Mouse (Mus musculus) myocyte (in vitro differentiated cells): ENCODE results near the gene Preb. TPM values are rescaled to one million over a fixed set of nuclear protein-coding genes. Genes with fewer than 3 reads are reported as not detected.

Experiments
- H3K27me3 ChIP-seq: one replicate; pipeline ENCODE4 v1.6.1; 2011; ENCODE audit not compliant: control insufficient read depth, insufficient read depth, insufficient read length
- H3K36me3 ChIP-seq: one replicate; pipeline ENCODE4 v1.6.1; 2011; ENCODE audit not compliant: control insufficient read depth, insufficient read depth
- H3K4me2 ChIP-seq: one replicate; pipeline ENCODE4 v1.6.1; 2011; ENCODE audit warnings: low read depth, control low read depth
- H3K4me3 ChIP-seq: one replicate; pipeline ENCODE4 v1.5.1; 2011; ENCODE audit warnings: mild to moderate bottlenecking, control low read depth, moderate library complexity
- H3K79me2 ChIP-seq: one replicate; pipeline ENCODE4 v1.6.1; 2011; ENCODE audit not compliant: control insufficient read depth, insufficient read depth
- H3ac ChIP-seq: one replicate; pipeline ENCODE4 v1.6.1; 2011; ENCODE audit not compliant: control insufficient read depth, insufficient read length
- CEBPB ChIP-seq: IDR thresholded peaks from 2 replicates; pipeline ENCODE4 v1.6.1; 2011; ENCODE audit warnings: mild to moderate bottlenecking, moderate library complexity; ENCODE audit not compliant: poor library complexity, insufficient read depth, severe bottlenecking
- E2F4 ChIP-seq: IDR thresholded peaks from one replicate; pipeline ENCODE4 v1.6.1; 2011; ENCODE audit warnings: mild to moderate bottlenecking, control low read depth, moderate library complexity; ENCODE audit not compliant: insufficient read depth
- MYOD1 ChIP-seq, 3 experiments: IDR thresholded peaks; one replicate each; pipeline ENCODE4 v1.6.1; 2011; ENCODE audit warnings: control low read depth in 2 of 3, low read depth in 2 of 3, mild to moderate bottlenecking in 2 of 3, moderate library complexity in 1 of 3; ENCODE audit not compliant: insufficient read length in 2 of 3, control insufficient read depth in 1 of 3
- MYOG ChIP-seq, 3 experiments: IDR thresholded peaks; one replicate each; pipeline ENCODE4 v1.6.1; 2011; ENCODE audit warnings: control low read depth in 2 of 3, low read depth in 2 of 3, mild to moderate bottlenecking in 2 of 3; ENCODE audit not compliant: insufficient read length in 2 of 3, control insufficient read depth in 1 of 3, insufficient read depth in 1 of 3
- POLR2A ChIP-seq: IDR thresholded peaks from one replicate; pipeline ENCODE4 v1.6.1; 2011; ENCODE audit warnings: low read depth, mild to moderate bottlenecking, control low read depth, moderate library complexity; ENCODE audit not compliant: insufficient read length
- POLR2AphosphoS2 ChIP-seq: IDR thresholded peaks from one replicate; pipeline ENCODE4 v1.6.1; 2011; ENCODE audit warnings: low read depth, control low read depth; ENCODE audit not compliant: insufficient read length
- REST ChIP-seq: IDR thresholded peaks from one replicate; pipeline ENCODE4 v1.6.1; 2011; ENCODE audit warnings: mild to moderate bottlenecking, control low read depth, moderate library complexity; ENCODE audit not compliant: insufficient read depth, insufficient read length
- SRF ChIP-seq: IDR thresholded peaks from one replicate; pipeline ENCODE4 v1.6.1; 2011; ENCODE audit warnings: low read depth; ENCODE audit not compliant: control insufficient read depth, insufficient read length
- TCF12 ChIP-seq: IDR thresholded peaks from one replicate; pipeline ENCODE4 v1.6.1; 2011; ENCODE audit warnings: mild to moderate bottlenecking, control low read depth; ENCODE audit not compliant: poor library complexity, insufficient read depth, severe bottlenecking
- TCF3 ChIP-seq: IDR thresholded peaks from one replicate; pipeline ENCODE4 v1.6.1; 2011; ENCODE audit warnings: low read depth, control low read depth; ENCODE audit not compliant: insufficient read length
- USF1 ChIP-seq: IDR thresholded peaks from one replicate; pipeline ENCODE4 v1.6.1; 2011; ENCODE audit warnings: low read depth, mild to moderate bottlenecking, control low read depth, moderate library complexity
- polyA plus RNA-seq: library from polyadenylated mRNA; unstranded; fragments of >200 nt; fragmentation: generic; extraction: Trizol; gene quantifications from one replicate; pipeline ENCODE4 v1.2.1, GENCODE M21; 2012; ENCODE audit warnings: missing spikeins

Gene Preb
- polyA plus RNA-seq, 1 experiment: 158 TPM

DNA sequence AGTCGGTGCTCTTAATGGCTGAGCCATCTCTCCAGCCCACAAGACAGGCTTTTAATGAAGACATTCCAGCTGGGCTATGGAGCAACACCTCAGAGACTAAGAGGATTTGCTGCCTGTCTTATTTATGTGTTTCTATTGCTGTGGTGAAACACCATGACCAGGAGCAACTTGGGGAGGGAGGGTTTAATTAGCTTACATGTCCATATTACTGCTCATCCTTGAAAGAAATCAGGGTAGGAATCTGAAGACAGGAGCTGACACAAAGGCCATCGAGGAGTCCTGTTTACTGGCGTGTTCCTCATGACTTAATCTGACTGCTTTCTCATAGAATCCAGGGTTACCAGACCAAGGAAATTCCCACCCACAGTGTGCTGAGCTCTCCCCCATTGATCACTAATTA lies 3.8 kb upstream of the Preb start:
- peaks cover 10% of the 10 kb centered on the region for H3K79me2 ChIP-seq
- no peak overlapping the region for H3ac ChIP-seq
- no peak overlapping the region for H3K4me3 ChIP-seq
- H3K27me3 ChIP-seq: no peaks in the 10 kb centered on the region
- no peak overlapping the region for H3K4me2 ChIP-seq
- H3K36me3 ChIP-seq: no peaks in the 10 kb centered on the region
- no peak for TF ChIP-seq SRF
- TF ChIP-seq MYOG (IDR thresholded peaks at IDR 0.05; ENCODE audit: control insufficient read depth in 1 of 3, insufficient read depth in 1 of 3, insufficient read length in 2 of 3, low read depth in 2 of 3): no peak
- no peak for TF ChIP-seq TCF3
- TF ChIP-seq TCF12: no peak
- TF ChIP-seq REST: no peak
- TF ChIP-seq POLR2A: no peak

- Histone ChIP-seq H3K4me2 (peak overlapping the region; percentile 94), H3ac (no peak overlapping the region), H3K36me3 (peaks cover 10% of the 10 kb centered on the region), H3K27me3 (no peaks in the 10 kb centered on the region), H3K79me2 (peaks cover 24% of the 10 kb centered on the region), H3K4me3 (no peak overlapping the region)
- TF ChIP-seq POLR2A (no peak), CEBPB (no peak), TCF12 (peak; percentile 30), MYOD1 (IDR thresholded peaks at IDR 0.05; ENCODE audit: control insufficient read depth in 1 of 3, insufficient read length in 2 of 3, low read depth in 2 of 3) (peak in 2 of 3 experiments; percentile 12 to 67), TCF3 (no peak)
Observed at GRCm38 (mm10) chr5:30961545-30962505, 1.7 kb upstream of the Preb start.

DNA sequence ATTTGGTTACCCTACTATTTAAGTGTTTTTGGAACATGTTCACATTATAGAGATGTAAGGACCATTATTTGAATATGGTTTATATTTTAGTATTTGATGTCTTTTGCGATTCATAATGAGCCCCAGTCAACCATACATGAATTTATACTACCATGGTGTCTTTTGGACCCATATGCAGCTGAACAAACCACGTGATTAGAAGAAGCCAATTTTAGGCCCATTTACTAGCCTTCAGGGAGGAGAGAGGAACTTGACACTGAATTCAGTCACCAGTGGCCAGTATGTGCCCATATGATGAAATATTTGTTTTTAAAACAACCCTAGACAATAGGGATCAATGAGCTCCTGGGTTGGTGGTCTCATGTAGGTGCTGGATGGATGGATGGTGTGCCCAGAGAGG lies 653 bp upstream of the Preb start:
- Histone ChIP-seq H3K79me2 (peaks cover 24% of the 10 kb centered on the region), H3K4me3 (peak overlapping the region; percentile 88), H3K4me2 (peak overlapping the region; percentile 94), H3ac (no peak overlapping the region), H3K36me3 (peaks cover 14% of the 10 kb centered on the region), H3K27me3 (no peaks in the 10 kb centered on the region)
- no peak for TF ChIP-seq USF1
- TF ChIP-seq POLR2A: no peak
- no peak for TF ChIP-seq TCF12
- no peak for TF ChIP-seq REST
- no peak for TF ChIP-seq TCF3

DNA sequence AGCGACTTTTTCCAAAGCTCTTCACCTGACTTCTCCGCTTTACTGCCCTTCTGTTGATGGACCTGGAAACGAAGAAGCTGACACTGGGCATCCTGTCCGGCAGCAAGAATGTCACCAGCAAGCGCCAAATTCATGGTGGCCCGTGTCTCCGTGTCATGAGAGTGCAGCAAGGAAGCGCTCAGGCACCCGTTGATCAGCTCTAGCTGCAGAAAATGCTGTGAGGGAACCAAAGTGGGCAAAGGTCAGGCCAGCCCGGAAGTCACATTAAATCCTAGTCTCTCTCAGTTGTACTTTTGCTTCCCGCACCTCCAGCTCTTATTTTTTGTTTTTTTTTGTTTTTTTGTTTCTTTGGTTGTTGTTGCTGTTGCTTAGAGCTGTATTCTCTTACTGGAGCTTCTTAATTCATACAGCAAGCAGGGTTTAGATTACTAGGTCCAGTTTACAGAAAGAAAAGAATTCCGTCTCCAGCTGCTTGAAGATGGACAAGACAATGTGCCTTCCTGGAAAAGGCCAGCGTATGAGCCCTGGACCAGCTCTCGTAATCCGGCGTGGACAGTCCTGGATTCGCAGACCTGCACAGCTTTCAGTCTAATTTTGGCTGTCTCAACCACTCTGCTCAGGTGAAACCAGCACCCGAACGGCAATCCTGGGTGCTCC lies 835 bp downstream of the Preb start:
- Histone ChIP-seq H3ac (peak overlapping the region; percentile 47), H3K27me3 (no peaks in the 10 kb centered on the region), H3K4me2 (peak overlapping the region; percentile 93), H3K36me3 (peaks cover 26% of the 10 kb centered on the region), H3K79me2 (peaks cover 24% of the 10 kb centered on the region), H3K4me3 (peak overlapping the region; percentile 88)
- no peak for TF ChIP-seq TCF3
- peak; percentile 33 for TF ChIP-seq POLR2A

DNA sequence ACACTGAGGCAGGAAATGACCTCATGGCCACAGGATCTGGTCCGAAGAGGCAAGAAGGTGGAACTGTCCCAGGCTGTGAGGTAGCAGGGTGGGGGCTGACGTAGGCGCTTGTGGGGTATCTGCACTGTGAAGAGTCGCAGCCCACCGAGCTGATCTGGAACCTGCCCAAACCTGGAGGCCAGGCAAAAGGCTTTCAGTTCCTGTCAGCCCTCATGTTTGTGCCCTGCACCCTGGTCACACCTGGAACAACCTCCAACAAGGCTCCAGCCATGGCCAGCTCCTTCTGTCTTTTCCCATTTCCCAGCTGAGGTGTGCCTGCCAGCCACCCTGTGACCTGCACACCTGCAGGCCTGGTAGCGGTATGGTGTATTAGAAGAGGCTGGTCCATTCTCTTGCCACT lies 2.3 kb downstream of the Preb start:
- H3K4me2 ChIP-seq: peak overlapping the region; percentile 93
- peaks cover 36% of the 10 kb centered on the region for H3K36me3 ChIP-seq
- TF ChIP-seq E2F4 (no peak), USF1 (no peak), TCF12 (no peak), TCF3 (no peak), POLR2AphosphoS2 (peak; percentile 58), POLR2A (peak; percentile 21), MYOG (IDR thresholded peaks at IDR 0.05; ENCODE audit: control insufficient read depth in 1 of 3, insufficient read depth in 1 of 3, insufficient read length in 2 of 3, low read depth in 2 of 3) (peak in 1 of 3 experiments; percentile 6), REST (no peak), CEBPB (no peak)
- peaks cover 31% of the 10 kb centered on the region for H3K79me2 ChIP-seq
- H3ac ChIP-seq: no peak overlapping the region
- H3K27me3 ChIP-seq: no peaks in the 10 kb centered on the region
- H3K4me3 ChIP-seq: no peak overlapping the region
